Comparison of ENCODE assay signal across 19 mouse cellular contexts in genomic region chr5:106119584-106119983, GRCm38 (mm10).
DNase-seq lines count a peak whose midpoint lies in the region; ATAC-seq and TF ChIP-seq lines count a peak whose summit lies in the region.
"Had no signal": no experiment of that assay in that cellular context is flagged by ENCODE, and none has a peak within 500 bp of the region (broad histone marks: within the 10 kb centered on the region; RNA-seq: fewer than 3 reads in every experiment).

No protein-coding gene starts in this region.

- no peaks in the 10 kb centered on the region for H3K36me3 ChIP-seq in kidney, postnatal 0 days (ENCODE audit: insufficient read depth, low read length)
- H3K36me3 ChIP-seq in lung, embryonic 15.5 days, result no peaks in the 10 kb centered on the region
- H3K36me3 ChIP-seq: embryonic facial prominence, embryonic 13.5 days; forebrain, embryonic 12.5 days; hindbrain, embryonic 10.5 days had no signal

- H3K9ac ChIP-seq in kidney, postnatal 0 days (ENCODE audit: low read depth, low read length), result no peak overlapping the region
- H3K9ac ChIP-seq in lung, embryonic 15.5 days, result no peak overlapping the region
- H3K9ac ChIP-seq: embryonic facial prominence, embryonic 13.5 days; forebrain, embryonic 12.5 days had no signal

- no peak overlapping the region for H3K4me3 ChIP-seq in kidney, postnatal 0 days (replicated peaks; ENCODE audit: low read depth, low read length)
- H3K4me3 ChIP-seq in lung, embryonic 15.5 days, result no peak overlapping the region
- no peak overlapping the region for H3K4me3 ChIP-seq in layer of hippocampus, adult 2 months
- H3K4me3 ChIP-seq: embryonic facial prominence, embryonic 13.5 days; forebrain, embryonic 12.5 days; hindbrain, embryonic 10.5 days had no signal

- DNase-seq in kidney, postnatal 0 days (ENCODE audit: low spot score), result peak; percentile 16
- no peak for DNase-seq in kidney, adult 8-10 months
- DNase-seq in lung, postnatal 36 days, result no peak
- DNase-seq in testis, postnatal 14 days (ENCODE audit: low spot score), result peak; percentile 13
- no peak for DNase-seq in testis, postnatal 10 days (ENCODE audit: low spot score)
- peak; percentile 11 for DNase-seq in yolk sac, embryonic 10.5 days (ENCODE audit: low spot score)
- DNase-seq in layer of hippocampus, adult 2 months (ENCODE audit: low spot score in 2 of 2), result no peak
- DNase-seq: adrenal gland, adult 8-10 months; adrenal gland, postnatal 36 days; cerebellum, adult 8-10 months; cerebellum, postnatal 36 days; gastrocnemius, postnatal 10 days; heart, adult 18-20 months had no signal

- 58% methylated on average over 1 of the region's 1 CpGs for WGBS in kidney, postnatal 0 days
- WGBS in lung, embryonic 15.5 days, result 27% methylated on average over 1 of the region's 1 CpGs

- H3K4me1 ChIP-seq in kidney, postnatal 0 days (replicated peaks; ENCODE audit: insufficient read depth, low read length), result no peaks in the 10 kb centered on the region
- H3K4me1 ChIP-seq in lung, embryonic 15.5 days, result peaks cover 10% of the 10 kb centered on the region; the same call in 1 of the 2 replicates

- H3K4me2 ChIP-seq in kidney, postnatal 0 days (ENCODE audit: low read length), result no peak overlapping the region
- H3K4me2 ChIP-seq in lung, embryonic 15.5 days, result no peak overlapping the region
- H3K4me2 ChIP-seq: embryonic facial prominence, embryonic 13.5 days; forebrain, embryonic 12.5 days; heart, embryonic 11.5 days had no signal

- no peak for TF ChIP-seq CTCF in kidney, postnatal 0 days (IDR thresholded peaks at IDR 0.05; ENCODE audit: low read depth)
- no peak for TF ChIP-seq CTCF in layer of hippocampus, adult 2 months (conservative IDR thresholded peaks at IDR 0.05)

- no peak overlapping the region for H3K27ac ChIP-seq in kidney, postnatal 0 days
- no peak overlapping the region for H3K27ac ChIP-seq in lung, embryonic 15.5 days
- no peak overlapping the region for H3K27ac ChIP-seq in layer of hippocampus, adult 2 months
- H3K27ac ChIP-seq: embryonic facial prominence, embryonic 13.5 days; forebrain, embryonic 12.5 days; hindbrain, embryonic 10.5 days had no signal

- no peaks in the 10 kb centered on the region for H3K27me3 ChIP-seq in kidney, postnatal 0 days (ENCODE audit: insufficient read depth, low read length)
- H3K27me3 ChIP-seq in lung, embryonic 15.5 days, result no peaks in the 10 kb centered on the region
- H3K27me3 ChIP-seq: embryonic facial prominence, embryonic 13.5 days; forebrain, embryonic 12.5 days had no signal

- H3K9me3 ChIP-seq in kidney, postnatal 0 days (replicated peaks; ENCODE audit: low read length), result no peaks in the 10 kb centered on the region
- no peaks in the 10 kb centered on the region for H3K9me3 ChIP-seq in lung, embryonic 15.5 days
- H3K9me3 ChIP-seq: embryonic facial prominence, embryonic 13.5 days; forebrain, embryonic 12.5 days; hindbrain, embryonic 10.5 days had no signal

- no peak for ATAC-seq in kidney, postnatal 0 days (replicated peaks; ENCODE audit: low FRiP score, low read depth)
- ATAC-seq in lung, embryonic 15.5 days (ENCODE audit: borderline replicate concordance, extremely low read depth, low FRiP score, low TSS enrichment), result peak; percentile 77; the same call in 1 of the 2 replicates
- ATAC-seq: forebrain, embryonic 16.5 days had no signal

Comparison
In these comparisons a context has a peak if more than half of its experiments do, and no peak if none do; other contexts are left out.
1. DNase-seq: peak in kidney, postnatal 0 days (single experiment), testis, postnatal 14 days (single experiment) and yolk sac, embryonic 10.5 days (single experiment); none in kidney, adult 8-10 months (0 of 2), lung, postnatal 36 days (single experiment), testis, postnatal 10 days (single experiment) and layer of hippocampus, adult 2 months (0 of 2).